Mouse (Mus musculus) lung, embryonic 15.5 days (tissue): ENCODE data around the gene Gna15. TPM values are rescaled to one million over a fixed set of nuclear protein-coding genes. Genes with fewer than 3 reads are reported as not detected.

Experiments
- ATAC-seq: fragments of 200-750 bp; cut with Nextera tagmentation; 2 replicates; pipeline ENCODE4 v1.8.0; 2017; ENCODE audit warnings: moderate number of reproducible peaks, borderline replicate concordance; ENCODE audit not compliant: low FRiP score, low TSS enrichment; ENCODE audit errors: extremely low read depth
- H3K27ac ChIP-seq: fragments of 300-500 bp; sonication (generic); 2 replicates; pipeline ENCODE4 v1.5.1; 2015; ENCODE audit warnings: moderate library complexity, mild to moderate bottlenecking, inconsistent platforms
- H3K27me3 ChIP-seq: fragments of 300-500 bp; sonication (generic); 2 replicates; pipeline ENCODE4 v1.6.1; 2015; ENCODE audit warnings: inconsistent platforms
- H3K36me3 ChIP-seq: fragments of 300-500 bp; sonication (generic); 2 replicates; pipeline ENCODE4 v1.6.1; 2015; ENCODE audit warnings: inconsistent platforms
- H3K4me1 ChIP-seq: fragments of 300-500 bp; sonication (generic); 2 replicates; pipeline ENCODE4 v1.6.1; 2015; ENCODE audit warnings: inconsistent platforms
- H3K4me2 ChIP-seq: fragments of 300-500 bp; sonication (generic); 2 replicates; pipeline ENCODE4 v1.6.1; 2015; ENCODE audit warnings: inconsistent platforms, mild to moderate bottlenecking, moderate library complexity
- H3K4me3 ChIP-seq: fragments of 300-500 bp; sonication (generic); 2 replicates; pipeline ENCODE4 v1.5.1; 2015; ENCODE audit warnings: mild to moderate bottlenecking, inconsistent platforms
- H3K9ac ChIP-seq: fragments of 300-500 bp; sonication (generic); 2 replicates; pipeline ENCODE4 v1.6.1; 2015; ENCODE audit warnings: inconsistent platforms
- H3K9me3 ChIP-seq: fragments of 300-500 bp; sonication (generic); 2 replicates; pipeline ENCODE4 v1.6.1; 2016; ENCODE audit warnings: inconsistent platforms
- WGBS: fragments of 180-500 bp; shearing (Covaris S2); methylation state at CpG from one replicate; pipeline ENCODE4 v1.1.7; 2015; 5-methylcytosine and 5-hydroxymethylcytosine counted together
- polyA plus RNA-seq: library from polyadenylated mRNA; unstranded; fragments of >200 nt; fragmentation: Nextera tagmentation; extraction: Ambion mirVana; gene quantifications from 2 replicates; pipeline ENCODE4 v1.2.1, GENCODE M21; 2015

Gna15 gene
- polyA plus RNA-seq, 1 experiment from 2014 or later, result 1.7 TPM

DNA sequence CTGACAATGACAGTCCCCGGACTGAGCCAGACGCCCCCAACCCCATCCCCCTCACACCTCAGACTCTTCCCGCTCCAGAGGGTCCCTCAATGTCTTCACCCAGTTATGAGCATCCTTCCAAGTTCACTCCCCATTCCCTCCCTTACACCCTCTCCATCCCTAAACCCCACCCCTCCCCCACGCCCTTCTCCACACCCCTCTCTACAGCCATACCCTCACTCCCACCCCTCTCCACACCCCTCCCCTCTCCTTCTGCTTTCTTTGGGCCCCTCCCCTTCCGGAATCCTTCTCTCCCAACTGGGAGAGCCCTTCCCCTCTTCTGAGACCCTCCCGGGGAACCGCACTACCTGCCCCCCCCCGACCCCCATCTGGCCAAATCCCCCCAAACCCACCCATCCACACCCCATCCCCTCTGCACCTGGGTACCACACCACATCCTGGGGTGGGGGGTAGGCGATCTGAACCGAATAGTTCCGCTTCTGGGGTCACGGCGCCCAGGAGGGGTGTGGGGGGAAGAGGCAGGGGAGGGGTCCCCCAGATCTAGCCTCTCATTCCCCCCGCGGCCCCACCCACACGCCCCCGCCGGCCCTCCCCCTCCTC lies 51.5 kb downstream of the Gna15 start:
- Histone ChIP-seq H3K9me3 (no peaks in the 10 kb centered on the region), H3K9ac (no peak overlapping the region), H3K4me2 (no peak overlapping the region), H3K4me3 (no peak overlapping the region), H3K4me1 (no peaks in the 10 kb centered on the region), H3K36me3 (no peaks in the 10 kb centered on the region), H3K27me3 (peaks cover 82% of the 10 kb centered on the region), H3K27ac (no peak overlapping the region)
- ATAC-seq, result no peak
- 6% methylated on average over 17 of the region's 18 CpGs for WGBS

DNA sequence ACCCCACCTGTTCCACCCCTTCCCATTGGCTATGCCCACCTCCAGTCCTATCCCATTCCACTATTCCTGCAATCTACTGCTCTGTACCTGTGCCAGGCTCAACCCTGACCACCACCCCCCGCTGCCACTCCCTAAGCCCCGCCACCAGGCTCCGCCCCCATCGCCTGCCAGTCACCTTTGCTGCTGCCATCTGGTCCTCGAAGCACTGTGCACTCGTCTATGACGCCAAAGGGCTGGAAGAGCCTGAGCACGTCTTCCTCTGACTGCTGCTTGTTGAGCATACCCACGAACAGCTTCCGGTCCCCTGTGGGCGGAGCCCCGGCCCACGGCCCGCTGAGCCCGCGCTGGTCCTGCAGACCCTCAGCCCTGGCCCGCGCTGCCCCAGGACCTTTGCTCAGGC lies 53.6 kb downstream of the Gna15 start:
- no peaks in the 10 kb centered on the region for H3K36me3 ChIP-seq
- ATAC-seq, result no peak
- no peak overlapping the region for H3K27ac ChIP-seq
- 34% methylated on average over 18 of the region's 18 CpGs for WGBS
- no peaks in the 10 kb centered on the region for H3K4me1 ChIP-seq
- no peak overlapping the region for H3K4me2 ChIP-seq
- peaks cover 86% of the 10 kb centered on the region for H3K27me3 ChIP-seq
- H3K4me3 ChIP-seq, result no peak overlapping the region
- H3K9me3 ChIP-seq, result no peaks in the 10 kb centered on the region
- no peak overlapping the region for H3K9ac ChIP-seq

DNA sequence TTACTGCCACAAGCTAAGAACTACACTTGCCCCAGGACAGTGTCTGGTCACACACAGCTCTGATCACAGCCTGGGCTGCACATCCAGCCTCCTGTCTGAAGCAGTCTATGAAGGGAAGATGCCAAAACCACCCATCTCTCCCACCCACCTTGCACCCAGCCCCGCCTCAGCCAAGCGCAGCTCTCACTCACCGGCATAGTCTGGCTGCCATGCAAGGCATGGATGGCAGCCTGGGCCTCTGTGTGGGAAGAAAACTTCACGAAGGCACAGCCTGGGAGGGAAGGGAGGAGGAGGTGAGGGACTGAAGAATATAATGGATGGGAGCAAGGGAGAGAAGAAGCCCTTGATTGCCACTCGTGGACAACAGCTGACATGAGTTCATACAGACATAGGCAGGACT lies 54.8 kb downstream of the Gna15 start:
- Histone ChIP-seq H3K36me3 (no peaks in the 10 kb centered on the region), H3K4me2 (no peak overlapping the region), H3K9me3 (no peaks in the 10 kb centered on the region), H3K27me3 (peaks cover 87% of the 10 kb centered on the region), H3K4me1 (peaks cover 10% of the 10 kb centered on the region), H3K4me3 (no peak overlapping the region), H3K27ac (no peak overlapping the region), H3K9ac (no peak overlapping the region)
- ATAC-seq, result no peak
- WGBS, result 74% methylated on average over 5 of the region's 5 CpGs

DNA sequence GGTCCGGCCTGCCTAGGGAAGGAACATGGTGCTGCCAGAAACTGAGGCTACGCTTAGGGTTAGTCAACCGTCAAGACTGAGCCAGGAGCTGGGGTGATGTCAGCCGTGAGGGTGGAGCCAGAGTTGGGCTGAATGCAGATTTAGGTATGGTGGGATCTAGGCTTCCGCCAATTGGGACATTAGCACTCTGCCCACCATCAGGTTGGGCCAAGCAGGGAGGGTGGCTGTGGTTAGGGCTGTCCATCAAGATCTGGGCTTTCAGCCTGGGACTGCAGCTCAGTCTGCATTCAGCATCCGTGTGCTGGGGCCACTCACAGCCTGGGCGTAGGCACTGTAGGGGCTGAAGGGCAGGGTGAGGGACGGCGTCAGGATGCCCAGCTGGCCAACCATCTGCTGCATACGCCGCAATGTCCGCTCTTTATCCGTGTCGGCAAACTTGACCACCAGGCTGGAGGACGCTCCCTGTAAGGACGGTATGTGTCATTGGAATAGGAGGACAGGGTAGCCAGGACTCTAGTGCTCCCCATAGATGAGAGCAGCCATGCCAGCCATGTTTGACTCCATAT lies 56.3 kb downstream of the Gna15 start:
- no peak overlapping the region for H3K9ac ChIP-seq
- no peaks in the 10 kb centered on the region for H3K36me3 ChIP-seq
- no peaks in the 10 kb centered on the region for H3K9me3 ChIP-seq
- ATAC-seq, result no peak
- H3K4me3 ChIP-seq, result no peak overlapping the region
- H3K27me3 ChIP-seq, result peaks cover 87% of the 10 kb centered on the region
- H3K4me2 ChIP-seq, result no peak overlapping the region
- no peak overlapping the region for H3K27ac ChIP-seq
- peaks cover 14% of the 10 kb centered on the region for H3K4me1 ChIP-seq
- WGBS, result 79% methylated on average over 16 of the region's 16 CpGs

DNA sequence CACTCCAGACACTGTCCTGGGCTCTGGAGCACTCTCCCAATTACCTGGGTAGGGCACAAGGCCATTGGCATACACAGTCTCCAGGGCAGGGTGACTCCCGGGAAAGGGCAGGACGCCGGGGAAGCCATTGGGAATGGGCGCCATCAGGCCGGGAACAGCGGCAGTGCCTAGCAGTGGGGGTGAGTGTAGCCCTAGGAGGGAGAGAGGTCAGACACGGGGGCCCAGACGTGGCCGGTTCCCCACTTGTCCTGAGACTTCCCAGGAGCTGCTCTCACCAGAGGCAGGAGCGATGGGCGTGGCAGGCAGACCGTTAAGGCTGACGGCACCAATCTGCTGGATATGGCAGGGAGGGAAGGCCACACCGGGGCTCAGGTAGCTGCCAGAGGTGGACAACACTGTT lies 57.1 kb downstream of the Gna15 start:
- ATAC-seq, result no peak
- WGBS, result 53% methylated on average over 14 of the region's 14 CpGs
- H3K27me3 ChIP-seq, result peaks cover 87% of the 10 kb centered on the region

DNA sequence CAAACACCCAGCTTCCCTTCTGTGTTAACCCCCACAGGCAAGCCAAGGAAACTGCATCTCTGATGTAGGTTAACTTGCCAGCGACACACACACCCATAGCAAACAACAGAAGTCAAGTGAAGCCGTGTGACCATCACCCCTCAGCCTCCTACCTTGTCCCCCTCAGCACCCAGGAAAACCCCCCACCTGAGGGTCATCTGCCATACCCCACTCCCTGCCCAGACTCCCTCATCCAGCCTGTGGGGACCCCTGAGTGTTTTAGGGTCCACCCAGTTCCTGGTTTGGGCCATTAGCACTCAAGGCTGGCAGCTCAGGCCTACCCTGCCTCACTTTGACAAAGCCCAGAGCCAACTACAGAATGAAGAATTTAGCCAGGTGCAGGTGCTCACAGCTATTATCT lies 58.0 kb downstream of the Gna15 start:
- Histone ChIP-seq H3K36me3 (no peaks in the 10 kb centered on the region), H3K27ac (no peak overlapping the region), H3K4me2 (no peak overlapping the region), H3K4me3 (no peak overlapping the region), H3K27me3 (peaks cover 88% of the 10 kb centered on the region), H3K4me1 (peaks cover 25% of the 10 kb centered on the region), H3K9me3 (no peaks in the 10 kb centered on the region), H3K9ac (no peak overlapping the region)
- no peak for ATAC-seq
- WGBS, result 63% methylated on average over 2 of the region's 2 CpGs

More for the DNA sequence above, 57.1 kb downstream of the Gna15 start:
- Histone ChIP-seq H3K27ac (no peak overlapping the region), H3K4me2 (no peak overlapping the region), H3K4me3 (no peak overlapping the region), H3K9ac (no peak overlapping the region), H3K36me3 (no peaks in the 10 kb centered on the region), H3K4me1 (peaks cover 21% of the 10 kb centered on the region), H3K9me3 (no peaks in the 10 kb centered on the region)

DNA sequence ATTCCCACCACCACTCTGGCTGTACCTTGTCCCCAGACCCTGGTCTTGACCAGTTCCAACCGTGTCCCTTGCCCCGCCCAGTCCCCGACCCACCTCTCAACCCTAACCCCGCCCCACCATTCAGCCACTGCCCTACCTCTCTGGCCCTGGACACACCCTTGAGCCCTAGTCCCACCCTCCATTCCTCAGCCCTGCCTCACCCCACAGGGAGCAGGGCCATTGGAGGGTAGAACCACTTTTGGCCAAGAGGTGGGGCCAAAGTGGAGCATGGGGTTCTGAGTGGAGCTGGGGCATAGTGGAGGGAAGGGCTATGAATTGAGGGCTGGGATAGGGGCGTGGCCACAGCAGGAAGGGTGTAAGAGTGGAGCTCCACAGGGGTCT lies 58.8 kb downstream of the Gna15 start:
- 6% methylated on average over 5 of the region's 5 CpGs for WGBS
- Histone ChIP-seq H3K9me3 (no peaks in the 10 kb centered on the region), H3K27me3 (peaks cover 89% of the 10 kb centered on the region), H3K4me3 (no peak overlapping the region), H3K4me2 (peak overlapping the region; percentile 69), H3K9ac (no peak overlapping the region), H3K4me1 (peaks cover 25% of the 10 kb centered on the region), H3K36me3 (no peaks in the 10 kb centered on the region), H3K27ac (no peak overlapping the region)
- peak; percentile 29 for ATAC-seq

DNA sequence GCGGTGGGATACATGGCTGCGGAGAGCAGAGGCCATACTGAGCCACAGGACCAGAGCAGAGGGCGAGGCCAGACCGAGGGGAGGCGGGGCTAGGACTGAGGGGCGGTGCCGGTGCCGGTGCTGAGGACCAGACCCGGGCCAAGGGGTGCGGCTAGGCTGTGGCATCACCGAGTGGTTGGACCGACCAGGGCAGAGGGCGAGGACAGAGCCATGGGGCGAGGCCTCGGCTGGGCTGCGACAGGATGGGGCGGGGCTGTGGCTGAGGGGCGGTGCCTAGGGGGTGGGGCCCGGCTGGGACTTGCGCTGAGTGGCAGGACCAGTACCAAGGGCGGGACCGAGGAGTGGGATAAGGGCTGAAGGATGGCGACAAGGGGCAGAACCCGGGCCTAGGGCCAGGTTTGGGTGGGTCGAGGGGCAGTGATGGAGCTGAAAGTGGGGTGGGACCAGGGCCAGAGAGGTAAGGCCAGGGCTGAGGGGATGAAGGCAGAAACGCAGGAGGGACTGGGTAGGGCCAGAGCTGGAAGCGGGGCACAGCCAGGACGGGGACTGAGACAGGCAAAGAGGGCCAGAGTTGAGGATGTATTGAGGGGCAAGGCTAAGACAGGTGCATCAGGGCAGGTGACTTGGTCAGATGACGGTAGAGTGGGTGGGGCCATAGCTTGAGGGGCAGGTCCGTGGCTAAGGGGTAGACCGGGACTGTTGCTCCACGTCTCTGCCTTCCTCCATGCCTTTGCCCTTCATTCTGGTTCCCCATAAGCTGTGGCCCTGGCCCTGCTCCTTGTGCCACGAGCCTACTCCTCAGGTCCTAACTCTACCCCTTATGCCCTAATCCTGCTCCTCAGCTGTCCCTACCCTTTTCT lies 59.4 kb downstream of the Gna15 start:
- no peak overlapping the region for H3K9ac ChIP-seq
- peak; percentile 79 for ATAC-seq
- H3K4me3 ChIP-seq, result peak overlapping the region; percentile 37
- no peaks in the 10 kb centered on the region for H3K36me3 ChIP-seq
- H3K4me2 ChIP-seq, result peak overlapping the region; percentile 69
- H3K27me3 ChIP-seq, result peaks cover 92% of the 10 kb centered on the region
- H3K27ac ChIP-seq, result no peak overlapping the region
- peaks cover 25% of the 10 kb centered on the region for H3K4me1 ChIP-seq
- no peaks in the 10 kb centered on the region for H3K9me3 ChIP-seq
- 2% methylated on average over 33 of the region's 33 CpGs for WGBS

DNA sequence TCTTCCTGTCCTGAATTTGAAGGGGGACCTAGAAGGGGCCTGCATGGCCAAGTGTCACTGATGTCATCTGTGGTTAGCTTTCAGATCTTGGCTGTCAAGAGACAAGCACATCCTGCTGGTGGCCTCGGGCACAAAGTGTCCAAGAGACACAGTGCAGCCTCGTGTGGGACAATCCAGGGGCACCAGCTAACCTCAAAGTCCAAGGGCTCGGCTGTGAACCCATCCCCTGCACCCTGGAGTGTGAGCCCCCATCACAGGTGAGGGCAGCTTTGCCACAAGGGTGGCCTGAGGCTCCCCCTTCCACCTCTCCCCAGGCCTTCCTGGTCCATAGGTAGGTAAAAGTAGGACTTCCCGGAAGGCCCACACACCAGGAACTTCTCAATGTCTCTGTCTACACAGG lies 60.5 kb downstream of the Gna15 start:
- H3K4me1 ChIP-seq, result peaks cover 25% of the 10 kb centered on the region
- H3K9me3 ChIP-seq, result no peaks in the 10 kb centered on the region
- no peak overlapping the region for H3K9ac ChIP-seq
- H3K27me3 ChIP-seq, result peaks cover 99% of the 10 kb centered on the region
- no peak overlapping the region for H3K4me3 ChIP-seq
- no peak overlapping the region for H3K27ac ChIP-seq
- no peak overlapping the region for H3K4me2 ChIP-seq
- H3K36me3 ChIP-seq, result no peaks in the 10 kb centered on the region
- ATAC-seq, result no peak
- 57% methylated on average over 4 of the region's 4 CpGs for WGBS

DNA sequence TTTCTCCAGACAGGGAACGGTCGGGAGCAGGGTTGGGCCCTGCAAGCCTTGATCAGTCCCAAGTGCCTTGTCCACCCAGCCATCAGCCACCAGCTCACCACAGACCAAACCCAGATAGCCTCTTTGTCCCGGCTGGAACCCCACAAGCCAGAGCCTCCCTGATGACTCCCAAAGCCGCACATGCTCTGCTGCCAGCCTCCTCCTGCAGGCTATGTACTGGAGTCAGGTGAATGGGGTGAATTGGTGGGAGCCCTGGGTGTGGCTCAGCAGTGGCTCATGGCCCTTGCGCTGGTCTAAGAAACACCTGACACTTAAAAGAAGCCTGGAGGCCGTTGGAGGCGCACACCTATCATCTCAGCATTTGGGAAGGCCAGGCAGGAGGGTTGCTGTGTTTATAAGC lies 61.1 kb downstream of the Gna15 start:
- no peak for ATAC-seq
- Histone ChIP-seq H3K27ac (no peak overlapping the region), H3K36me3 (no peaks in the 10 kb centered on the region), H3K4me1 (peaks cover 25% of the 10 kb centered on the region), H3K4me2 (no peak overlapping the region), H3K4me3 (no peak overlapping the region), H3K9me3 (no peaks in the 10 kb centered on the region), H3K9ac (no peak overlapping the region), H3K27me3 (peaks cover 99% of the 10 kb centered on the region)
- WGBS, result 78% methylated on average over 7 of the region's 7 CpGs

DNA sequence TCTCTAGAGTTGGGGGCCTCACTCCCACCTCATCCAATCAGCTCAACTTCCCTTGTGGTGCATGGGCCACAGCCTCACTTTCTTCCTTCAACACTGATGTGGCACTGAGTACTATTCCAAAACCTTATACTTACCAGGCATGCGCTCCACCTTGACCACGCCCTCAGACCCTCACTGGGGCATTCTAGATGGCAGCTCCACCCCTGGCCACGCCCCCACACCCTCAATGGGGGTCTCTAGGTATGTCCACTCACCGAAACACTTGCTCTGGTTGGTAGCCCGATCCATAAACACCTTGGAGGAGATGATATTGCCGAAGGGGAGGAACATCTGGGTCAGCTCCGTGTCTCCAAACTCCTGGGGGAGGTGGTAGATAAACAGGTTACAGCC lies 61.6 kb downstream of the Gna15 start:
- Histone ChIP-seq H3K9ac (no peak overlapping the region), H3K27ac (no peak overlapping the region), H3K4me1 (peaks cover 25% of the 10 kb centered on the region), H3K9me3 (no peaks in the 10 kb centered on the region), H3K36me3 (no peaks in the 10 kb centered on the region), H3K4me3 (peak overlapping the region; percentile 8; the same call in 1 of the 2 replicates), H3K27me3 (peaks cover 99% of the 10 kb centered on the region), H3K4me2 (peak overlapping the region; percentile 44)
- no peak for ATAC-seq
- WGBS, result 38% methylated on average over 7 of the region's 7 CpGs
